Mouse (Mus musculus): ENCODE results near the gene Cep55. TPM values are rescaled to one million over a fixed set of nuclear protein-coding genes. Genes with fewer than 3 reads are reported as not detected.

Gene Cep55
- total RNA-seq (2021), result 1 to 10 TPM in 1 of 2 experiments, under 1 TPM in 1; 0.38 to 1.6 TPM
- 0.12 and 0.44 TPM in 2 replicates for polyA plus RNA-seq (2012; rRNA removed)
- long read RNA-seq, partial matches to known transcripts, result 0 of 2 reads
- long read RNA-seq, other reads (novel, unspliced or antisense), result 1 of 2 reads

DNA sequence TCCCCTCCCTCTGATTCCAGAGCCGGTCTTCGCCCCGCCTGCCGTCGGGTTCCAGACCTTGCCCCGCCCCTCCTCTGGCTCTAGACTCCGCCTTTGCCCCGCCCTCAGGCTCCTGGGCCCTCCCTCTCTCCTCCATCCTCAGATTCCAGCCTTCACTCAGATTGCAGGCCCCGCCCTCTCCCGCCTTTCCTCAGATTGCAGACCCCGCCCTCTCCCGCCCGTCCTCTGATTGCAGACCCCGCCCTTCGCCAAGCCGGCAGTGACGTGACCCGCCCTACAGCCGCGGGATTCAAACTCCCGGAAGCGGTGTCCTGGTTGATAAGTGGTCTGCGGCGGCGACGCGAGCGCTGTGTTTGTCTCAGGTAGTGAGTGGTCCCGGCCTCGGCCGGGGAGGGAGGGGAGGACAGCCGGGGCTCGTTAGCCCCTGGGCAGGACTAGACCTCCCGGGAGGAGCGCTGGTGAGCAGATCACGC, at the start of gene Cep55:
Gene Cep55, plus strand, starts transcription at position 292 of the 473 bp plus-strand sequence.
- peak; percentile 98 for DNase-seq

DNA sequence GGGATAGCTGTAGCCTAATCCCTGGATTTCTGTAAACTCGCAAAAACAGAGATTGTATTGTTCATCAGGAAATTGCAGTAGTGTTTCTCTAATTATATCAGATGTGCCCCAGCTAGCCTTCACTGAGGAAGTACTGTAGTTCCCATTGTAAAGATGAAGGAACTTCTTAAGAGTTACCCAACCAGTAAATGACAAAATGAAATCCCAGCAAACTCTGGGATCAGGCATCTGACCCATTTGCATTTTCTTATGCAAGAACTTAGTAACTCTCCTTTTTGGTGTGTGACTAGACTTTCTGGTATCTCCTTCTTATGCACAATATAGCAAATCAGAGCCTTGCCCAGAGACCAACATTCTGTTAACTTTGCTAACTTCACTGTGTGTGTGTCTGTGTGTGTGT, 43.4 kb upstream of the Cep55 start:
- no peak for DNase-seq

DNA sequence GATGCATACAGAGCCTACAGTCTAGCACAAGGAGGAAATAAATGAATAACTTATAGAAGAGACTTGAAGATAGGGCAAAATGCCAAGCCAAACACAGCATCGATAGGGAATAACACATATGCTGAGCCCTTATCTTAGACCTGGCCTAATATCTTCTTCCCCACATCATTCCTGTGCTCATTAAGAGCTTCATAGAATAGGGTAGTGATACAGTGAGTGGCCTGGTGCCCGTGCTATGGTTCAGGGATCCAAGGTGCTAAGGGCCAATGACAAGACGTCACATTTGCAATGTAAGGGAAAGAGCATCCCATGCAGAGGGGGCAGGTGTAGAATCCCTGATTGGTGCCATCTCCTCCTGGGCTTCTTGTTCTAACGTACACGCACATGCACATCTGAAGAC, 40.4 kb upstream of the Cep55 start:
- DNase-seq, result no peak

DNA sequence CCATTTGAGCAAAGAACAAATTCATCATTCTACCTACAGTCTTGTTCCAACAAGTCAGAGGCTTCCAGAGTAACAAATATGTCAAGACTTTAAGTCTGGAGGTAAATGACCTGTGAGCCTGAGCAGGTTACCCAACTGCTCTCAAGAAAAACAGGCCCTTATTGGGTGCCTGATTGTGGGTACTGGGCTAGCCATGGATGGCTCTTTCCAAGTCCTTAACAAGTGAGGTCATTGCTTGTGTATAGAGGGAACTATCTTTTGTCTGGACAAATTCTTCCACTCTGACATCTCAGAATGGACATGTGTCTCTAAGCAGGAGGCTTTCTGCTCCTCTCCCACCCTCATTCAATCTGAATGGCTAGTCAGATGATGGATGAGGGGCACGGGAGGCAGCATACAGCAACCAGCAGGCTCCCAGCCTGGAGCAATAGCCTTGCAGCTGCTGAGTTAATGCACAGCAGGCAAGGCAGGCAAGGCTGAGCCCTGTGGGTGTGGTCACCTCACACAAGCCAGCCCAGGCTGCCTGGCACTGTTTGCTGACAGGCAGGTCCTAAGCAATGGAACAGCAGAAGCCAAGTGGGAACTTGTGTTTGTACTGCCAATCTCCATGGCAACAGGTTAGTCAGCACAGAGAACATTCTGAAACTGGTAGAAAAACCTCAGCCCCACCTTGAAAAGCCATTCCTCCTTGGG, 39.5 kb upstream of the Cep55 start:
- DNase-seq, result peak; percentile 85

DNA sequence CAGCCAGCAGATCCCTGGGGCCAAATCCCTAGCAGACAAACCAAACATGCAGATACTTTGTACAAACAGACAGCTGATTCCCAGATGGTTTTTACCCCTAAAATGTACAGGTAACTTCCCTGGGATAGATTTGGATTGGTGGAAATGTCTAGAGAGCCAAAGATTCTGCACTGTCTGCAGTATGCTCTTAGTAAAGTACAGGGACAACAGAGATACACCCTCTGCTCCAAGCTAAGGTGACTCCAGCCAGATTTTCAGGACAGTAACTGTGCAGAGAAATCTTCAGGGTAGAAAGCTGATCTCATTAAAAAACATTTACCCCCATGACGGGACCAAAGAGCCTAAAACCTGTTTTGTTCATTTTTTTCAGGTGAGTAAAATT, 38.9 kb upstream of the Cep55 start:
- no peak for DNase-seq

DNA sequence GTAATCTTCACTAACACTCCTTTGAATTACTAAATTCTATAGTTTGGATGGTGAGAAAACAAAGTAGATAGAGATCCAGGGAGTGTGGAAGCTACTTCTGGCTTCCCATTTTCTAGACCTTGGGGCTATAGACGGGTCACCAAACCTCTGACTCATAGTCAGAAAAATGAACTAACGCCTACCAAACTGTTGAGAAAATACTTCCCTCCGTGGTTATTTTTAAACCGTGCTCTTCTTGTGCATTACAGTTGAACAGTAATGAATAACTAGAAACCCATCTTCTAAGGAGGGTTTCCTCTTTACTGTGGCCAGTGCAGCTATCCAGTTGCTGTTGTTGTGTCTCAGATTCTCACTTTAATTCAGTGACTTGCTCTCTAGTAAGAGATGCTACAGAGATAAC, 32.1 kb upstream of the Cep55 start:
- DNase-seq, result no peak

DNA sequence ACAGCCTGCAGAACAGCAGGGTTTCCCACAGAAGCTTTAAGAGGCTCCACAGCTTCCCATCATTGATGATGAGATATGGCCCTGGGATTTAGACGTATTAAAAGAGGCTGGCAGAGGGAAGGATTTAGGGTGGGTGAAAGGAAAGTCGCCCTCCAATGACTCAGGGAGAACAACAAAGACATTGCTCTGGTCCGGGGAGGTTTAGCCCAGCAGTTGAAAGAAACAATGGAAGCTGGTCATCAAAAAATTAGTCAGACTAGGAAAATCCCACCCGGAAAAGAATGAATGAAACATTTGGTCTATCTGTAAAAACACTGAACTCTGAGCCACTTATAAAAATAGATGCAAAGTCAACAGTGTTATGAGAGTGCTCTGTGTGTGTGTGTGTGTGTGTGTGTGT, 31.2 kb upstream of the Cep55 start:
- no peak for DNase-seq

DNA sequence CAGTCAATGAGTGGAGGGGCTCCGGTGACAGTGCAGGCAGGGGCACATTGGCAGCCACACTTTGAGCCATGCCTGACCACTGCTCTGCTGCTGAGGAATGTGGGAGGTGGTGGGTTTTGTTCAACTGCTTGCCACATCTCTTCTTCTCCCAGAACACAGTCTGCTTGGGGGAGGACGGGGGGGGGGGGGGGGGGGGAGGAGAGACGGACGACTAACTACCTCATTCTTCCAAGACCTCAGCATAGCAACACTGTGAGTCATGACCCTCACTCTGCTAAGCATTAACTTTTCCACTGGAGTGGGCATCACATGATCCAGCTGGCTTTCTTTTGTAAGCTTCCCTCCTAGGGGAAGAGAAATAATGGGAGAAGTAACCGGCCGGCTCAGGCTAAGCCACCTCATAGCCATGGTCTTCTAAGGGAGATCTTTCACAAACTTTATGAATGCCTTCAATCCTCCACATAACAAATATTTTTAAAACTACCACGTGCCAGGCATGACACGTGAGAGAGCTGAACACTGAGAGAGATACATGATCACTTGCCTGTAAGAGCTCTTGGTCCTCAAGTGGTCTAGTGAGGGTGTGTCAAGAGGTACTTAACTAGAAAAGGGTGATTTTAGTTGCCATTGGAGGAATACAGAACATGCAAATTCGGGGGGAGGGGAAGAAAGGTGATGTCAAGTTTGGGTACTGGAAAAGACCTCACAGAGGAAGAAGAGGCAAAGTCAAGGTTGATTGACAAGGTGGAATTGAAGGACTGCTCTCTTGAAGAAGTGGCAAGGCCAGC, 29.4 kb upstream of the Cep55 start:
- DNase-seq, result peak; percentile 58

DNA sequence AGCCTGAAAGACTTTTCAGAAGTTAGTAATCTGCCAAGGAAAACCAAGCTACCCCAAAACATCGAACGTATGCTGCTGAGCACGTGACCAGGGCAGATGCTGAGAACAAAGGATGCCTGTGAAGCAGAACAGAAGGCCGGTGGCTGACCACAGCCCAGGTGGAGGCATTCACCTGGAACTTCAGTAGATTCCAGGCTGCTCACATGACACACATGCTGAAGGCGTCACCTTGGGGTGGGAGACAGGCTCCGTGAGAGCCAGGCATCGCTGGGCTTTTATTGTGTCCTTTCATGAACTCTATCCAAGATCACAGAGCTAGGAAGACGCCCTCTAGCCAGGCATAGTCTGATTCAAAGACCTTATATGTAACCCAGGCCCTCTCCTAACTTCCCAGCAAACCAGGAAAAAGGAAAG, 28.6 kb upstream of the Cep55 start:
- no peak for DNase-seq

DNA sequence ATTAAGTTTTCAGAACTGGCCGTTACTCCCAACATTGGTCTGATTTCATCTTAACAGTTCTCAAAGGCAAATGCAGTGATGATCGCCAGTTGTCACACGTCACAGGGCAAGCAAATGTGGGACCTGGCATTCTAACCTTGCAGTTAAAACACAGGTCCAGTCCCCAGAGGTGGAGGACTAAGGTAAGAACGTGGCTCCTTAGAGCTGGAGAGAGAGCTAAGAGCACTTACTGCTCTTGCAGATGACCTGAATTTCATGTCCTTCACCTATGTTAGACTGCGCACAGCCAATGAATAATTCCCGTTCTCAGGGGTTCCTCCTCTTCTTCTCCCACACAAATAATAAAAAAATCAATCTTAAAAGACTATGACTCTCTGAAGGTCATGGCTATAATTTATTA, 27.4 kb upstream of the Cep55 start:
- DNase-seq, result no peak

DNA sequence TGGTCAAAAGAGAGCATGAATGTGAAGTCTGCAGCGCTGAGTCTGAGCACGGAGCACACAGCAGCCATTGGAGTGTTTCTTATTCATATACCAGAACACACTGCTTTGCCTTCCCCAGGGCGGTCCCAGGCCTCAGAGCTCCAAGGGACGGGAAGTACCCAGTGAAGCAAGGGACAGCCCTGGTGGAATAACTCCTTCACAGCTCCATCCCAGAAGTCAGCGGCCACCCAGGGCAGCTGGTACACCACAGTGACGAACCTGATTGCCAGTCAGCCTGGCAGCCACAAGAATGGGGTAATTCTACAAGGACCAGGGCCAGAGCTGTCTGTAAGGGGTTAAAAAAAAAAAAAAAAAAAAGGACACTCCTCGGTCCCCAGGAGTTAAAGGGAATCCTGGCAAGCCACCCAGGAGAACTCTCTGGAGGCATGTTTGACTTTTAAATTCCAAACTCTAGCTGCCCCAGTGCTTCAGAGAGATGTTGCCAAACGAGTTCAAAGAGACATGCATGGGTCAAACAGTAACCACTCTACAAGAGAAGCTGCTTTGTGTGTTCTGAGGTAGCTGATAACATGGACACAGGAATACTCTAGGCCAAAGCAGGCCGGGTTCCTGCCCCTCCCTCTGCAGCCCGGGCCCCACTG, 26.8 kb upstream of the Cep55 start:
- DNase-seq, result peak; percentile 35

DNA sequence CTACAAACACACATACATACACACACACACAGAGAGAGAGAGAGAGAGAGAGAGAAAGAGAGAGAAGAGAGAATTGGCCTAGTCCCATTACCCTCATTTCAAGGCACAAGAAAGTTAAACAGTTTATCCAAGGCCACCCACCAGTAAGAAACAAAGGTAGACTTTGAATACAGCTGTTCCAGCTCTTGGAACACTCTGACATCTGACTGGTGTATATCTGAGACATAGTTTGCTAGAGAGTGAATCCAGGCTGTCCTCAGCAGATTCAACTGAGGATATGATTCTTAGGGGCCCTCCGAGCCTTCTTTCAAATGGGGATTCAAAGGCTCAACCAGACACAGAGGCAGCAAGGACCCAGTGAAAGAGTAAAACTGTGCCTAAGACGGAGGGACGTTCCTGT, 25.5 kb upstream of the Cep55 start:
- no peak for DNase-seq

DNA sequence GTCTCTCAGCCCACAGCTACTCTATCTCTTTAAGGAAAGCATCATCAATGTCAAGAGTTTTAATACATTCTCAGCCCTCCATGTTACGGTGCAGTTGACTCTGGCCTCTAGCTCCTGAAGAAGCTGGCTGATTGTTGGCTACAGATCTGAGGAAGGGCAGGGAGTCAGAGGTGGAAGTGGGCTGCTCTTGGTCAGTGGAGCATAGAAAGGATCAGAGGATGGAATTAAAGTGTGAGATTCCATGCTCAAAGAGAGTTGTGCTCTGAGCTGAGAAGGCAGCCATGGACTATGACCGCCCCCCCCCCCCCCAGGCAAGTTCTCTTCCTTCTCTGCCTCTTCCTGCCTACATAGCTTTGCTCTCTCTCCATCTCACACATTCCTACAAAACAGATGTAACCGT, 24.9 kb upstream of the Cep55 start:
- no peak for DNase-seq

DNA sequence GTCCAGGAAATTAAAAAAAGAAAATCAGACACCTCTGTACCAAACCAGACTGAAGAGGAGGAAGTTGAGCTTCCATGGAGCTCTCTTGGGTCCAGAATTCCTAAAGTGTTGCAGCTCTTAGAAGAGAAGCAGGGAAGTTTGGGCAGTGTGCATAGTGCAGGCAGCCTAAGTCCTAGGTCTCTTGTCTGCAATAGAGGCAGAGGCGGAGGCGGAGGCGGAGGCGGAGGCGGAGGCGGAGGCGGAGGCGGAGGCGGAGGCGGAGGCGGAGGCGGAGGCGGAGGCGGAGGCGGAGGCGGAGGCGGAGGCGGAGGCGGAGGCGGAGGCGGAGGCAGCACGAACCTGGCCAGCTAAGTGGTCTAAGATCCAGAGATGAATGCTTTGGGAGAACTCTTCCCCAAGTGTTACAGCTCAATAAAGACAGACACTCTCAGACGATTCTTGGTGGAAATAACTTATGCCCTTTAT, 24.1 kb upstream of the Cep55 start:
- peak; percentile 82 for DNase-seq

DNA sequence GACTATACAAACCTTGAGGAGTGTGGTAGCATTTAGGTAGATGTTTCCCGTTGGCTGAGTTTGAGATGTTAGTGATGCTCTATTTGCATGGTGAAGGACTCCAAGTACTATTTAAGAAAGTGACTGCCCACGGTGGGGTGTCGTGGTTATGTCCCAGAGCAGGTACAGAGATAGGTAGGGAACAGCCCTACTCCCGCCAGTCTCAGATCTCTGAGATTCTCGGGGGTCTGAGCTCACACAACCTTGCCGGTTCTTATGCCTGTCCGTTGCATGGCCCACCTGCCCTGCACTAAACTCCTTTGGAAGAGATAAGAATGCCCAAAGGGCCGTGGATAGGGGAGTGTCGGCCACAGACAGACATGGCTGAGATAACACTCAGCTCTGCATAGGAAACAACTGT, 23.7 kb upstream of the Cep55 start:
- no peak for DNase-seq

DNA sequence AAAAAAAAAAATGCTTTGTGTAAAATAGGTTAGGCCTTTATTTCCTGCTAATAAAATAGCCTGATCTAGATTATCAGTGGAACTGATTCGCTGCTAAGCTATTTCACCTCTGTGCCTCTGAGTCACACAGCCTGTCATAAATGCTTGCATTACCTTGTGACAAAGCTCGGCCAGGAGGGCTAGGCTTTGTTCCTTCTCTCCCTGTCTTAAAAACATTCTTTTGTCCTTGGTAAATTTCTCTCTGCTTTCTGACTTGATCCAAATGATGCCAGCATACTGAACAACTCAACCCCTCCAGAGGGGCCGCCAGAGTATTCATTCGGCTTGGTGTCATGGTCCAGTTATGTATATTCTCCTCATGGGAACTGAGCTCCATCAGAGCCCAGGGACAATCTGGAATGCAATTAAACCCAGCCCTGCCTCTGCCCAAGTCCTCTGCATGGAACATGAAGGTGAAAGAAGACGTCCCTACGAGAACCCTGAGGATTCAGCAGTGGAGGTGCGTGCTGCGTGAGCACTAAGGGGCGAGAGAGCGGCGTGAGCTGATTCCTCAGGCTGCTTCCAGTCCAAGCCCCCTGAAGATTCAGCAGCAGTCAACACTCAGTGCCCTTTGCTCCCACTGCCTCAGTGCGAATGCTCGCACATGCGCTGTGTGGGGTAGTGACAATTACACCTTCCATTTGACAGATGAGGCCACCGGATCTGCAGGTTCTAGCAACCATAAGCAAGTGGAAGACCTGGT, 21.6 kb upstream of the Cep55 start:
- DNase-seq, result peak; percentile 37

DNA sequence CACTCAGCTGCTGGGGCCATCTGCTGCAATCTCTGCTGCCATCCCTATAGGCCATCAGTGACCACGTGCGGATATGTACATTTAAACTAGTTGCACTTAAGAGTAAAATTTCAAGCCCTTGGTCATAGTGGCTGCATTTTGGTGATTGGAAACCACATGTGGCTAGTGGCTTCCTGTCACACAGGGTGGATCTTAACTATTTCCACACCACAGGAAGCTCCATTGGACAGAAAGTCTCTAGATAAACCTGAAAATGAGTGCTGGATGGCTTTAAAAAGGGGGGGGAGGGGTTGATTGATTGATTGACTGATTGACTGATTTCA, 21.1 kb upstream of the Cep55 start:
- DNase-seq, result no peak

DNA sequence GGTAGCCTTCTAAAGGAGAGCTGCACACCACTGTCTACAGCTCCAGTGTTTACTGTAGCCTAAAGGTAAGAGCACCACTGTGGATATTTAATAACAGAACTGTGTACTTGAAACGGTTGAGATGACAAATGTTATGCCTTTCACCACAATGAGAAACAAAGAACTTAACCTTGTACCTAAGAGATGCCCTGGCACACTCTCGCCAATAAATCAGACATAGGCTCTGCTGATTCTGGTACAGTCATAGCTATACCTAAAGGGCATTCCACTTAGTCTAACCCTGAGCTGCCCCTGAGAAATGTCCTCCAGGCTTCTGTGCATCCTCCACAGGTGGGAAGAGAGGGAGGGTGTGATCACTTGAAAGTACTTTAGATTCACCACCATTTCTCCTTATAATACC, 20.1 kb upstream of the Cep55 start:
- peak; percentile 55 for DNase-seq

DNA sequence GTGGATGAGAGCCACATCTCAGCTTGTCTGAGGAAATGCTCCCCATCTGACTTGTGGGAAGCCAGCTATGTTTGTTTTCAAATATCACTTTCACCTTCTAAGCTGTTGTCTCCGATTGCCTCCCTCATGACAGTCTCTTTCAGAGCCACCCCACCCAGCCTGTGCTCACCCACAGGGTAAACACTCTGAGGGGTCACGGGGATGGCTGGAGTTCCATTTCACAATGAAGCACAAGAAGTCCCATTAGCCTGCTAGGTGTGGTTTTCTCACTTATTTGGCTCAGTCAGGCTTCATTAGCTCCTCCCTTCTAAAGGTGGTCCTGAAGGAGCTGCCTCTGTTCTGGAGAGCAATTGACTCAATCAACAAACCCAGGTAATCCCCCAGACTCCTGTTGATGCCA, 19.0 kb upstream of the Cep55 start:
- DNase-seq, result no peak

DNA sequence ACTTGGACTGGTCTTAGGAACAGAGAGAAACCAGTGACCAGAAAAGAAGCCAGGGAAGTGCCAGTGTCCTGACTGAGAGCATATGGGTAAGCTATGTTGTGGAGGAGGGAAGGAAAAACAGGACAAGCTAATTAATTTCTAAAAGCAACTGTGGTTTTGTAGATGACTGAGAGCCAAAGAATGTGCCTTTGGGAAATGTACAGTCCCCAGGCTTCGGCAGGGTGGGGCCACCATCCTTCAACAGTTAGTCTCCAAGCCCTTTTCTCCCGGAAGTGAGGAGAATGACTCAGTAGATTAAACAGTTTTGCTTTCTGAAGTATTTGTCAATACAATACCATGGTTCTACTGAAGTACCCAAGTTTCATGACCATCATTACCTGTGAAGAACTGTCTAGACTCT, 16.5 kb upstream of the Cep55 start:
- no peak for DNase-seq

DNA sequence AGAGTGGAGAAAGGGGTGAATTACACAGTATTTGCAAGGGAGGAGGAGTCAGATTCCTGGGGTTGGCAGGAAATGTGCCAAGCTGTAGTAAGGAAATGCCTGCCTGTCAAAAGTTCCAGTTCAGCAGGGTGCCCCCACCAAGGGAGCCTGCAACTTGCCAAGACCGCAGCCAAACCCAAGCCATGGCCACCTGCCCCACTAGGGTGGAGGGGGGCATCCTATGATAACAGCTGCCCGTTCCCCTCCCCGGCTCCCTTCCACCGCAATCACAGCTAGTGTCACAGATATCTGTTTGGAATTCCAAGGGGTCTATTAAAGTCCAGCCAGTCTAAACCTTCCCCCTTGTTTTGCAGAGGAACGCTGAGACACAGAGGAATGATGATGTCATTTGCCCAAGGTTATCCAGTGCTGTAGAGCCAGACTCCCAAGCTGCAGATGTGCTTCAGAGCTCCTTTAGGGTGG, 12.5 kb upstream of the Cep55 start:
- DNase-seq, result peak; percentile 59

Data from adrenal gland, adult 2 months (tissue).